In the genomic region with DNA sequence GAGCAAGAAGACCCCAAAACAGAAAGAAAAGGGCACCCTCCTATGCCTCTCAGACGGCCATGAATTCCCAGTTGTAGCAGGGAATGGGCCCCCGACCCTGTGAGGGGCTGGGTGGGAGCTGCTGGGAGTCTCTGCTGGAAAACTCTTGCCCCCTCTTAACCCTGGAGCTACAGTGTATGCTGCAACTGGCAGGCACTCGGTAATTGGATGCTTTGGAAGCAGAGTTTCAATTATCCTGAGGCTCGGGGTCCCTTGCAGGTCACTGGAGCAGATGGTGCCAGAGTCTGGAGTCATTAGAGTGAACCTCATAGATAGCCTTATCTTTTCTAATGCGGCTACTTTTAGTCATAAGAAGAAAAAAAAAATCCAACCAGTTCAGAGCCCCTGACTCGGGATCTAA, we compare ENCODE assay signal across 10 mouse cellular contexts. TPM values are rescaled to one million over a fixed set of nuclear protein-coding genes. Genes with fewer than 3 reads are reported as not detected.
DNase-seq lines count a peak whose midpoint lies in the region; ATAC-seq lines count a peak whose summit lies in the region.
"Had no signal": no experiment of that assay in that cellular context is flagged by ENCODE, and none has a peak within 500 bp of the region (broad histone marks: within the 10 kb centered on the region; RNA-seq: fewer than 3 reads in every experiment).

No protein-coding gene starts in this region.

- H3K4me2 ChIP-seq in heart, embryonic 11.5 days: peak overlapping the region; percentile 38
- no peak overlapping the region for H3K4me2 ChIP-seq in forebrain, embryonic 12.5 days
- H3K4me2 ChIP-seq in limb, embryonic 11.5 days (ENCODE audit: low read depth, severe bottlenecking): no peak overlapping the region

- H3K9me3 ChIP-seq in heart, embryonic 11.5 days (replicated peaks; ENCODE audit: control insufficient read depth, low read length): no peaks in the 10 kb centered on the region
- no peaks in the 10 kb centered on the region for H3K9me3 ChIP-seq in forebrain, embryonic 12.5 days
- H3K9me3 ChIP-seq in limb, embryonic 11.5 days (ENCODE audit: control insufficient read depth, low read length): no peaks in the 10 kb centered on the region

- no peaks in the 10 kb centered on the region for H3K27me3 ChIP-seq in heart, embryonic 11.5 days (ENCODE audit: control insufficient read depth, insufficient read depth, low read length)
- no peaks in the 10 kb centered on the region for H3K27me3 ChIP-seq in forebrain, embryonic 12.5 days
- no peaks in the 10 kb centered on the region for H3K27me3 ChIP-seq in limb, embryonic 11.5 days (ENCODE audit: control insufficient read depth, insufficient read depth, low read length)

- H3K27ac ChIP-seq in heart, embryonic 11.5 days (ENCODE audit: low read depth, low read length): peak overlapping the region; percentile 60; the same call in 1 of the 2 replicates
- no peak overlapping the region for H3K27ac ChIP-seq in forebrain, embryonic 12.5 days
- H3K27ac ChIP-seq in limb, embryonic 11.5 days (replicated peaks; ENCODE audit: low read depth, low read length): 0 out of 2 replicates have a peak overlapping the region, but pooled peaks have one; percentile 2

- H3K9ac ChIP-seq in heart, embryonic 11.5 days (ENCODE audit: low read depth, low read length): 0 out of 2 replicates have a peak overlapping the region, but pooled peaks have one; percentile 34
- no peak overlapping the region for H3K9ac ChIP-seq in forebrain, embryonic 12.5 days
- H3K9ac ChIP-seq in limb, embryonic 11.5 days (ENCODE audit: low read length): no peak overlapping the region

- no peak for ATAC-seq in heart, embryonic 11.5 days (replicated peaks; ENCODE audit: insufficient number of reproducible peaks, low FRiP score, low TSS enrichment)
- ATAC-seq in forebrain, embryonic 12.5 days (ENCODE audit: low FRiP score): peak; percentile 88
- ATAC-seq in limb, embryonic 11.5 days (ENCODE audit: insufficient number of reproducible peaks, low FRiP score, low TSS enrichment, low read depth): no peak

- intact Hi-C loops in gastrocnemius, postnatal 14 days (cut with DNase I; ENCODE audit: low total_unique reads): no loop called here

- 13% methylated on average over 6 of the region's 6 CpGs for WGBS in heart, embryonic 11.5 days (ENCODE audit: insufficient replicate concordance)
- 22% methylated on average over 6 of the region's 6 CpGs for WGBS in forebrain, embryonic 12.5 days
- WGBS in limb, embryonic 11.5 days: 7% methylated on average over 6 of the region's 6 CpGs

- no peak overlapping the region for H3K4me3 ChIP-seq in heart, embryonic 11.5 days (ENCODE audit: low read depth, low read length)
- no peak overlapping the region for H3K4me3 ChIP-seq in forebrain, embryonic 12.5 days (replicated peaks)
- H3K4me3 ChIP-seq in limb, embryonic 11.5 days (ENCODE audit: low read depth, low read length): no peak overlapping the region

- no peak for DNase-seq in heart, adult 8-10 months (ENCODE audit: low spot score)
- peak; percentile 59 for DNase-seq in MN1 (ENCODE audit: low spot score)
- peak; percentile 52 for DNase-seq in limb, embryonic 11.5 days (ENCODE audit: low spot score)
- no peak for DNase-seq in frontal cortex, postnatal 25 days (ENCODE audit: low spot score in 2 of 2)
- no peak for DNase-seq in gastrocnemius, postnatal 14 days
- DNase-seq in thymus, postnatal 0 days (ENCODE audit: low spot score): no peak
- DNase-seq: kidney, adult 2 months; thymus, adult 2 months had no signal

- H3K36me3 ChIP-seq in heart, embryonic 11.5 days (ENCODE audit: control insufficient read depth, insufficient read depth, low read length): peaks cover 6% of the 10 kb centered on the region; the same call in 1 of the 2 replicates
- H3K36me3 ChIP-seq in forebrain, embryonic 12.5 days (replicated peaks): peaks cover 32% of the 10 kb centered on the region
- peaks cover 2% of the 10 kb centered on the region; the same call in 1 of the 2 replicates for H3K36me3 ChIP-seq in limb, embryonic 11.5 days (ENCODE audit: control insufficient read depth, insufficient read depth, low read length)

- peaks cover 49% of the 10 kb centered on the region for H3K4me1 ChIP-seq in heart, embryonic 11.5 days (ENCODE audit: control insufficient read depth, insufficient read depth, low read length)
- H3K4me1 ChIP-seq in forebrain, embryonic 12.5 days: peaks cover 21% of the 10 kb centered on the region
- H3K4me1 ChIP-seq in limb, embryonic 11.5 days (ENCODE audit: control insufficient read depth, insufficient read depth, low read length): peaks cover 8% of the 10 kb centered on the region

RNA-seq across cellular contexts. Expression of a gene that starts 11.3 kb away (rescaled TPM):
- polyA plus RNA-seq in heart, embryonic 11.5 days (2014; fragmentation: Nextera tagmentation; extraction: Ambion mirVana): 23.2 and 25.1 TPM in 2 replicates
- 1 to 10 TPM in 3 of 4 experiments, under 1 TPM in 1; 0.87 to 2.2 (median 1.4) TPM for total RNA-seq in heart, adult 8-10 months (2022)
- polyA plus RNA-seq in forebrain, embryonic 12.5 days (2016; fragmentation: Nextera tagmentation; extraction: Ambion mirVana): 20.6 and 22.1 TPM in 2 replicates
- 33.8 and 34.2 TPM in 2 replicates for polyA plus RNA-seq in limb, embryonic 11.5 days (2014; fragmentation: Nextera tagmentation; extraction: Ambion mirVana)
- 1 to 10 TPM in 1 of 2 experiments, under 1 TPM in 1; 0.78 to 1.0 TPM for total RNA-seq in gastrocnemius, postnatal 14 days (2021)
- polyA plus RNA-seq in thymus, postnatal 0 days (2015; fragmentation: Nextera tagmentation; extraction: Ambion mirVana): 6.4 and 8.5 TPM in 2 replicates

RNA-seq across cellular contexts. Expression of a gene that starts 47.0 kb away (rescaled TPM):
- polyA plus RNA-seq in heart, embryonic 11.5 days (2014; fragmentation: Nextera tagmentation; extraction: Ambion mirVana): 4.6 and 5.3 TPM in 2 replicates
- total RNA-seq in heart, adult 8-10 months (2022): under 1 TPM; 0.22 to 0.57 (median 0.48) TPM
- polyA plus RNA-seq in forebrain, embryonic 12.5 days (2016; fragmentation: Nextera tagmentation; extraction: Ambion mirVana): 5.8 and 6.1 TPM in 2 replicates
- polyA plus RNA-seq in limb, embryonic 11.5 days (2014; fragmentation: Nextera tagmentation; extraction: Ambion mirVana): 7.7 and 9.2 TPM in 2 replicates
- total RNA-seq in gastrocnemius, postnatal 14 days (2021): under 1 TPM; 0.10 to 0.16 TPM
- polyA plus RNA-seq in thymus, postnatal 0 days (2015; fragmentation: Nextera tagmentation; extraction: Ambion mirVana): 2.6 and 4.4 TPM in 2 replicates

Comparison
In these comparisons a context has a peak if more than half of its experiments do, and no peak if none do; other contexts are left out.
1. DNase-seq: peak in MN1 (single experiment) and limb, embryonic 11.5 days (single experiment); none in heart, adult 8-10 months (single experiment), frontal cortex, postnatal 25 days (0 of 2), gastrocnemius, postnatal 14 days (single experiment) and thymus, postnatal 0 days (single experiment).